Mouse (Mus musculus): ENCODE data around the gene Shcbp1l. TPM values are rescaled to one million over a fixed set of nuclear protein-coding genes. Genes with fewer than 3 reads are reported as not detected.

Shcbp1l gene
- total and polyA plus RNA-seq, 2 experiments = not detected

DNA sequence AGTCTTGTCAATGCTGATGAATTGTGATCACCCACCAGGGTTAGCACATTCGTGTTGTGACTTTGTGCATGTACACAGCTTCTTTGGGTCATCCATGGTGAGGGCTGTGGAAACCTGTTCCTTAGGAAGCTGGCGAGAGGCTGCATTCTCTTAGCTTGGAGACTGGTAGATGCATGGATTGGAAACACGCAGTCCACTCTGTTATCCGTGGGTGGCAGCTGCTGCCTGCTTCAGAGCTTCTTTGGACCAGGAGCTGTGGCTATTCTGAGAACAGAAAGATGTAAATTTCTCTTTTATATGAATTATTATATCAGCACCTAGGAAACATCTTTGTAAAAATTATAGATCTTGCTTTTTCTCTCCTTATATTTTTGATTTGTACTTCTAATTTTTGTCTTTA is 15.8 kb downstream of the Shcbp1l start:
- 87% methylated on average over 4 of the region's 4 CpGs for WGBS
- TF ChIP-seq POLR2A (IDR thresholded peaks at IDR 0.05; ENCODE audit: extremely low read depth, insufficient read depth, low read length) = no peak
- TF ChIP-seq CTCF (IDR thresholded peaks at IDR 0.05; ENCODE audit: low read depth, low read length) = no peak
- no peaks in the 10 kb centered on the region for H3K4me1 ChIP-seq (ENCODE audit: control insufficient read depth, insufficient read depth, low read length)

DNA sequence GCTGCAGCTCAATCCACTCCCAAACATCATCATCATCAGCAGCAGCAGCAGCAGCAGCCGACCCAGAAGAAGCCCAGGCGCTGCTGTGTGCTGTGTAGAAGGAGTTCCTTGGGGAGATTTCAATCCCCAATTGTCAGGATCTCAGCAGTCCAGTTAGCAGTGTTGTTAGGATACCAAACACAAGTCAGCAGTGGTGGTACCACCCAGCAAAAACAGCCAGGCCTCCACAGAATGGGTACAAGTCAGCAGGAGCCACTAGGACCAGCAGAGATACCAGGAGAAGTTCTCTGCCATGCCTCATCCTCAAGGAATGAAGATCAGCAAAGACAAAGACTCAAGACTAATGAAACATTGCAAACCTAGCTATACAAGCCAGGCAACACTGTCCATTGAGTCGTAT is 16.7 kb downstream of the Shcbp1l start:
- Histone ChIP-seq H3K4me1 (ENCODE audit: control insufficient read depth, insufficient read depth, low read length) (no peaks in the 10 kb centered on the region), H3K27ac (replicated peaks; ENCODE audit: insufficient read depth, low read depth, low read length) (no peak overlapping the region), H3K79me2 (ENCODE audit: control insufficient read depth, insufficient read depth, low read length) (no peaks in the 10 kb centered on the region), H3K4me3 (ENCODE audit: insufficient read depth, low read depth, low read length) (no peak overlapping the region), H3K9ac (ENCODE audit: low read depth, low read length) (no peak overlapping the region), H3K36me3 (ENCODE audit: control insufficient read depth, insufficient read depth, low read length) (no peaks in the 10 kb centered on the region), H3K27me3 (ENCODE audit: control insufficient read depth, insufficient read depth, low read length) (no peaks in the 10 kb centered on the region)
- WGBS = 90% methylated on average over 3 of the region's 3 CpGs
- TF ChIP-seq CTCF (IDR thresholded peaks at IDR 0.05; ENCODE audit: low read depth, low read length) (no peak), POLR2A (IDR thresholded peaks at IDR 0.05; ENCODE audit: extremely low read depth, insufficient read depth, low read length) (no peak)
- no peak for DNase-seq (ENCODE audit: extremely low read depth, low read depth, low spot score)

More for the DNA sequence above, 15.8 kb downstream of the Shcbp1l start:
- no peaks in the 10 kb centered on the region for H3K27me3 ChIP-seq (ENCODE audit: control insufficient read depth, insufficient read depth, low read length)
- H3K9ac ChIP-seq (ENCODE audit: low read depth, low read length) = no peak overlapping the region
- no peak overlapping the region for H3K4me3 ChIP-seq (ENCODE audit: insufficient read depth, low read depth, low read length)
- no peaks in the 10 kb centered on the region for H3K36me3 ChIP-seq (ENCODE audit: control insufficient read depth, insufficient read depth, low read length)
- no peak for DNase-seq (ENCODE audit: extremely low read depth, low read depth, low spot score)
- no peaks in the 10 kb centered on the region for H3K79me2 ChIP-seq (ENCODE audit: control insufficient read depth, insufficient read depth, low read length)
- no peak overlapping the region for H3K27ac ChIP-seq (replicated peaks; ENCODE audit: insufficient read depth, low read depth, low read length)

DNA sequence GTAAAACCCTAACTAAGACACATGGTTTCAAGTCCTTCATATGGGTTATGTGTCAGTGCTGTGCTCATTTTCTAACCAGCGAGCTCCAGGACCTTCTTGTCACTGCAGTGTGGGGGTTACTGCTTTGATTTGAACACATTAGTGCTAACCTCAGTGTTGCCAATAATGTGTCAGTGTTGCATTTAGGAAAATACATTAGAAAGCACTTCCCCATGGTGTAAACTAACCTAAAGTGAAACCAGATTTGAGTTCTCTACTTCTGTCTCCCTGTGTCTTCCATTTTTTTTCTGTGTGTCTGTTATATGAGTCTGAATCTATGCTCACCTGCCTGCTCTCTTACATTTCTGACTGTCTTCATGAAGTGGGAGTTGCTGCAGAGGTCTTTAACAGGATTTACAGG is 18.1 kb downstream of the Shcbp1l start:
- Histone ChIP-seq H3K36me3 (ENCODE audit: control insufficient read depth, insufficient read depth, low read length) (no peaks in the 10 kb centered on the region), H3K79me2 (ENCODE audit: control insufficient read depth, insufficient read depth, low read length) (no peaks in the 10 kb centered on the region), H3K27me3 (ENCODE audit: control insufficient read depth, insufficient read depth, low read length) (no peaks in the 10 kb centered on the region), H3K4me3 (ENCODE audit: insufficient read depth, low read depth, low read length) (no peak overlapping the region), H3K27ac (replicated peaks; ENCODE audit: insufficient read depth, low read depth, low read length) (no peak overlapping the region), H3K9ac (ENCODE audit: low read depth, low read length) (no peak overlapping the region), H3K4me1 (ENCODE audit: control insufficient read depth, insufficient read depth, low read length) (no peaks in the 10 kb centered on the region)
- no peak for DNase-seq (ENCODE audit: extremely low read depth, low read depth, low spot score)
- TF ChIP-seq POLR2A (IDR thresholded peaks at IDR 0.05; ENCODE audit: extremely low read depth, insufficient read depth, low read length) = no peak
- TF ChIP-seq CTCF (IDR thresholded peaks at IDR 0.05; ENCODE audit: low read depth, low read length) = no peak
- 94% methylated on average over 1 of the region's 1 CpGs for WGBS

DNA sequence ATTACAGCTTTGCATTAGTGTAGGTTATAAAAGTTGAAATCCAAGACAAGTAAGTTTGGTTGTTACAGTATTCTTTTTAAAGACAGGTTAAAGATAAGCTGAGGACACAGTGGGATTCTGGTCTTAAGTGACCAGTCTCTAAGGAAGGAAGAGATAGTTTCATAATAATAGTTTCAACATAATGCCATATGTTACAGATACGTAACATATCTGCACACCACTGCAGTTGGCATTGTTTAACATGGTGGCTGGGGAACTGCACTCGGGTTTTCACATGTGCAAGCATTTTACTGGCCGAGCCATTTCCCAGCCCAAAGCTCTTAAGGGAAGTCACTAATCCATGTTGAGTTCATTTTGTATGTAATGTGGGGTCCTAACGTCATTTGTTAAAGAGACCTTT is 18.7 kb downstream of the Shcbp1l start:
- no peak for TF ChIP-seq CTCF (IDR thresholded peaks at IDR 0.05; ENCODE audit: low read depth, low read length)
- no peak for TF ChIP-seq POLR2A (IDR thresholded peaks at IDR 0.05; ENCODE audit: extremely low read depth, insufficient read depth, low read length)
- 79% methylated on average over 4 of the region's 4 CpGs for WGBS
- Histone ChIP-seq H3K27me3 (ENCODE audit: control insufficient read depth, insufficient read depth, low read length) (no peaks in the 10 kb centered on the region), H3K4me1 (ENCODE audit: control insufficient read depth, insufficient read depth, low read length) (no peaks in the 10 kb centered on the region), H3K4me3 (ENCODE audit: insufficient read depth, low read depth, low read length) (no peak overlapping the region), H3K9ac (ENCODE audit: low read depth, low read length) (no peak overlapping the region), H3K79me2 (ENCODE audit: control insufficient read depth, insufficient read depth, low read length) (no peaks in the 10 kb centered on the region), H3K27ac (replicated peaks; ENCODE audit: insufficient read depth, low read depth, low read length) (no peak overlapping the region), H3K36me3 (ENCODE audit: control insufficient read depth, insufficient read depth, low read length) (no peaks in the 10 kb centered on the region)
- no peak for DNase-seq (ENCODE audit: extremely low read depth, low read depth, low spot score)

DNA sequence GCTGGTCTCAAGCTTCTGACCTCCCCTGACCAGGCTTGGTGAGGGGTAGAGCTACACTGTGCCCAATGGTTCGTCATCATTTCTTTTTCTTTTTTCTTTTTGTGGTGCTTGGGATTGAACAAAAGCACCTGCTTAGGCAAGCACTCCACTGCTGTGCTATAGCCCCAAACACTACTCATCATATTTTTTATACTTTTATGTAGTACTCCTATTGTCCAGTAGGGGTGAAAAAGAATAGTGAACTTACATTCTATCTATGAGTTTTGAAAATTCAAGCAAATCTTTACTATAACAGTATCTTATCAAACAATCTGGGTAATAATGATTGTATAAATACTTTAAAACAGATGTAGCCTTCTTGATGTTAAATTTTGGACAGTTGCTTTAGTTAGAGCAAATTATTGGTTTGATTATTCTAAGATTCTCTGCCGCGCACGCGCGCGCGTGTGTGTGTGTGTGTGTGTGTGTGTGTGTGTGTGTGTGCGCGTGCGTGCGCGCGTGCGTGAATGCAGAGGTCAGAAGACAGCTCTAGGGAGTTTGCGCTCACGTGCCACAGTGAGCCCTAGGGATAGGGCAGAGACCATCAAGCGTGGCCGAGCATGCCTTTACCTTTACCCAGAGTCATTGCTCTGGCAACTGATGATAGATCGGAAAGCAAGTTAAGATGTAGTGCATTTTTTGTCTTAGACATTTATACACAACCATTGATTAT is 21.3 kb downstream of the Shcbp1l start:
- Histone ChIP-seq H3K9ac (ENCODE audit: low read depth, low read length) (no peak overlapping the region), H3K27ac (replicated peaks; ENCODE audit: insufficient read depth, low read depth, low read length) (no peak overlapping the region), H3K4me3 (ENCODE audit: insufficient read depth, low read depth, low read length) (no peak overlapping the region), H3K27me3 (ENCODE audit: control insufficient read depth, insufficient read depth, low read length) (no peaks in the 10 kb centered on the region), H3K4me1 (ENCODE audit: control insufficient read depth, insufficient read depth, low read length) (no peaks in the 10 kb centered on the region), H3K36me3 (ENCODE audit: control insufficient read depth, insufficient read depth, low read length) (no peaks in the 10 kb centered on the region), H3K79me2 (ENCODE audit: control insufficient read depth, insufficient read depth, low read length) (no peaks in the 10 kb centered on the region)
- TF ChIP-seq POLR2A (IDR thresholded peaks at IDR 0.05; ENCODE audit: extremely low read depth, insufficient read depth, low read length) (no peak), CTCF (IDR thresholded peaks at IDR 0.05; ENCODE audit: low read depth, low read length) (no peak)
- no peak for DNase-seq (ENCODE audit: extremely low read depth, low read depth, low spot score)
- 98% methylated on average over 20 of the region's 20 CpGs for WGBS

Data from liver, adult 2 months (tissue).